Mouse (Mus musculus) midbrain, embryonic 14.5 days (tissue): ENCODE data around the gene Mpp3. TPM values are rescaled to one million over a fixed set of nuclear protein-coding genes. Genes with fewer than 3 reads are reported as not detected.
A peak's percentile ranks its signal among the peaks of the same experiment; 100 is the strongest.

Experiments used
- ATAC-seq: fragments of 200-750 bp; cut with Nextera tagmentation; 2 replicates; pipeline ENCODE4 v1.8.0; 2017; ENCODE audit warnings: moderate number of reproducible peaks, moderate library complexity; ENCODE audit not compliant: low FRiP score, low TSS enrichment
- DNase-seq: peaks from one replicate; pipeline ENCODE4 v3.0.0-alpha.2; 2015
- H3K27ac ChIP-seq: fragments of 300-500 bp; sonication (generic); replicated peaks from 2 replicates; pipeline ENCODE4 v1.5.1; 2014; ENCODE audit warnings: mild to moderate bottlenecking, low read depth, low read length, moderate library complexity
- H3K27me3 ChIP-seq: fragments of 300-500 bp; sonication (generic); 2 replicates; pipeline ENCODE4 v1.6.1; 2014; ENCODE audit warnings: low read length, control low read depth, mixed read lengths; ENCODE audit not compliant: control insufficient read depth, insufficient read depth
- H3K36me3 ChIP-seq: fragments of 300-500 bp; sonication (generic); 2 replicates; pipeline ENCODE4 v1.6.1; 2014; ENCODE audit warnings: low read length, control low read depth; ENCODE audit not compliant: control insufficient read depth, insufficient read depth
- H3K4me1 ChIP-seq: fragments of 300-500 bp; sonication (generic); 2 replicates; pipeline ENCODE4 v1.6.1; 2014; ENCODE audit warnings: mild to moderate bottlenecking, antibody characterized with exemption, low read length, control low read depth; ENCODE audit not compliant: control insufficient read depth, insufficient read depth
- H3K4me2 ChIP-seq: fragments of 300-500 bp; sonication (generic); 2 replicates; pipeline ENCODE4 v1.6.1; 2014; ENCODE audit warnings: mild to moderate bottlenecking, low read length, moderate library complexity
- H3K4me3 ChIP-seq: fragments of 300-500 bp; sonication (generic); replicated peaks from 2 replicates; pipeline ENCODE4 v1.5.1; 2014; ENCODE audit warnings: low read depth, low read length
- H3K9ac ChIP-seq: fragments of 300-500 bp; sonication (generic); replicated peaks from 2 replicates; pipeline ENCODE4 v1.6.1; 2014; ENCODE audit warnings: mild to moderate bottlenecking, low read length, moderate library complexity
- H3K9me3 ChIP-seq: fragments of 300-500 bp; sonication (generic); 2 replicates; pipeline ENCODE4 v1.6.1; 2016; ENCODE audit warnings: low read length, control low read depth, mixed read lengths; ENCODE audit not compliant: control insufficient read depth
- WGBS: fragments of 180-500 bp; shearing (Covaris S2); extraction: QIAGEN DNeasy Blood & Tissue Kit; methylation state at CpG from one replicate; pipeline ENCODE4 v1.1.7; 2014; 5-methylcytosine and 5-hydroxymethylcytosine counted together
- polyA plus RNA-seq: library from polyadenylated mRNA; unstranded; fragments of >200 nt; fragmentation: Nextera tagmentation; extraction: Ambion mirVana; gene quantifications from 2 replicates; pipeline ENCODE4 v1.2.1, GENCODE M21; 2014

Gene Mpp3
- polyA plus RNA-seq, 1 experiment from 2014 or later = 54.2 TPM

DNA sequence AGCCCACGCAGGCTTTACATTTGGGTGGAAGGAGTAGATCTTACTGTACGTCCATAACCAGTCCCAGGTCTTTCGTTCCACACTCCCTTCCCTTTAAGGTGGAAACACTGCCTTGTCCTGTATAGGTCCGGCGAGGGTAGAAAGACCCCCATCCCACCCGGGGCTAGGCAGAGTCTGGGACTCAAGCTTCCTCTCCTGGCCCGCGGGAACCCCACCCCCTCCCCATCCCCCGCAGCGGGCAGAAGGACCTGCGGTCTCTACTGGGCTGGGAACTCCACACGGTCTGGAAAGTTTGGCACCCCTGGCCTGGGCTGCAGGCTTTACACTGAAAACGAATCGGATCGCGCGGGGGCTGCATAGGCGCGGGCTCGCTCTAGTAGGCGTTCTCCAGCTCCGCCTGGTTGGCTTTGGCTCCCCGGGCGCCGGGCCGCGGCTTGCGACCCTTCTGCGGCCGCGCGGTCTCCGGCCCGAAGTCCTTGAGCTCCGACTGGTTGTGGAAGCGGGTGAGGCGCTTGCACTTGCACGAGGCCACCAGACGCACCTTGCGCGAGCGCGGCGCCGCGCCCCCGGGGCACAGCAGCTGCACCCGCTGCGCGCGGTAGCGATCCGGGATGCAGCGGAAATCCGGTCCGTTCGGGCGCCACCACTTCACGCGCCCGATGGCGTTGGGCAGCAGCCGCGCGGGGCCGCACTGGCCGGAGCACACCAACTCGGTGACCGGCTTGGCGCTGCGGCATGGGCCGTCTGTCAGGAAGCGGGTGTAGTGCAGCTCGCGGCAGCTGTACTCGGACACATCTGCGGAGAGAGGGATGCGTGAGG is 64.6 kb downstream of the Mpp3 start:
- Histone ChIP-seq H3K36me3 (no peaks in the 10 kb centered on the region), H3K4me3 (peak overlapping the region; percentile 53)

DNA sequence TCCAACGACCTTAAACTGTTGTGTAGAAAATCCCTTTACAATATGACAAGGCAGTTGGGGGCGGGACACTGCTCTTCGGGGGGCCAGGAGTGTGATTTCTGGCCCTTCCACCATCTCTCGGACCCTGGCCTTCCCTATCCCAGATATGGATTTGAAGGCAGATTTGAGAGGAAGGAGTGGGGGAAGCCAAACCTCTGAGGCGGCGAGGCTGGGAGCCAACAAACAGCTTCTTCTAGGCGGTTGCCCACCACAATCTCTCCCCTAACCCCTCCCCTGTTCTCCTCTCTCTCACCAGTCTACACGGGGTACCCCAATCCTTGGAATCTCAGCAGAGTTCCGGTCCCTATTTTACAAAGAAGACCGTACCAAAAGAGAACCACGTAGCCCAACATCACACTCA is 65.2 kb downstream of the Mpp3 start:
- WGBS = 2% methylated on average over 11 of the region's 11 CpGs
- peak overlapping the region; percentile 93 for H3K4me2 ChIP-seq
- peaks cover 53% of the 10 kb centered on the region for H3K27me3 ChIP-seq
- ATAC-seq (no peak), DNase-seq (no peak)
- H3K9me3 ChIP-seq = no peaks in the 10 kb centered on the region
- no peak overlapping the region for H3K27ac ChIP-seq
- no peaks in the 10 kb centered on the region for H3K36me3 ChIP-seq
- H3K4me1 ChIP-seq = peaks cover 8% of the 10 kb centered on the region
- H3K4me3 ChIP-seq = peak overlapping the region; percentile 53
- H3K9ac ChIP-seq = no peak overlapping the region

More for the DNA sequence above, 64.6 kb downstream of the Mpp3 start:
- DNase-seq (peak; percentile 76), ATAC-seq (peak; percentile 27; the same call in 1 of the 2 replicates)
- under 1% methylated on average over 78 of the region's 78 CpGs for WGBS
- Histone ChIP-seq H3K4me2 (peak overlapping the region; percentile 93), H3K9me3 (no peaks in the 10 kb centered on the region), H3K27me3 (peaks cover 53% of the 10 kb centered on the region), H3K27ac (no peak overlapping the region), H3K9ac (peak overlapping the region; percentile 60), H3K4me1 (peaks cover 9% of the 10 kb centered on the region)

DNA sequence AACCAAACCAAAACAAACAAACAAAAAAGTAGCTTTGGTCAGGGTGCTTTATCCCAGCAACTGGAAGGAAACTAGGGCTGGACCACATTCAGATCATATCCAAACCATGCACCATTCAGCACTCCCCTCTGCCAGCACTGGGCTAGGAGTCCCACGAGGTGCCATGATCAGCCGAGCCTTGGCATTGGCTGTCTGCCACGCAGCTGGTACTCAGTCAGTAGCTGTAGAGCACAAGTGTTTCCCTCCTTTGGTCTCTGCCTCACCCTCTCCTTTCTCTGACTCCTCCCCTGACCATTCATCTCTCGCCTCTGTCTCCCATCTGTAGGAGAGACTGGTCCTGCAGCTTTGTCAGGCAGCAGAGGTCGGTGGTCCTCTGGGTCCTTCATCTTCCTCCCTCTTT is 70.8 kb downstream of the Mpp3 start:
- 68% methylated on average over 5 of the region's 5 CpGs for WGBS

DNA sequence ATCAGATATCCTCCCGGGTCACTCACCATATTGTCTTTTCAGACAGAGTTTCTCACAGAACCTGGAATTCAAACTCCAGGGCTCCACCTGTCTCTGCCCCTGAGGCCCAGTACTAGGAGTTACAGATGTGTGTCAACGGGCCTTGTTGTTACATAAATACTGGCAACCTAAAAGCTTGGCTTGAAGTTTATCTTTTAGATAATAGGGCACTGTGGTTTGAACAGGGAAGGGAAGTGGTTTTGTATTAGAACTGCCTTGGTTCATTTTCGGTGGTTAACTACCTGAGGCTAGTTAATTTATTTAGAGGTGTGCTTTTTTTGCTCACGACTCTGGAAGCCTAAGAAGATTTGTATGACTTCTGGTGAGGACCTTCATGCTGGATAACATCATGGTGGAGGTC is 74.8 kb downstream of the Mpp3 start:
- peaks cover 4% of the 10 kb centered on the region; the same call in 1 of the 2 replicates for H3K27me3 ChIP-seq
- ATAC-seq (no peak), DNase-seq (no peak)
- H3K4me2 ChIP-seq = no peak overlapping the region
- H3K27ac ChIP-seq = no peak overlapping the region
- peaks cover 7% of the 10 kb centered on the region; the same call in 1 of the 2 replicates for H3K4me1 ChIP-seq
- H3K9me3 ChIP-seq = no peaks in the 10 kb centered on the region
- 69% methylated on average over 4 of the region's 4 CpGs for WGBS
- no peak overlapping the region for H3K4me3 ChIP-seq
- no peak overlapping the region for H3K9ac ChIP-seq
- no peaks in the 10 kb centered on the region for H3K36me3 ChIP-seq

More for the DNA sequence above, 70.8 kb downstream of the Mpp3 start:
- H3K4me3 ChIP-seq = no peak overlapping the region
- no peaks in the 10 kb centered on the region for H3K36me3 ChIP-seq
- no peak for DNase-seq
- no peaks in the 10 kb centered on the region for H3K9me3 ChIP-seq
- H3K27ac ChIP-seq = no peak overlapping the region
- no peak overlapping the region for H3K4me2 ChIP-seq
- no peak for ATAC-seq
- H3K27me3 ChIP-seq = peaks cover 22% of the 10 kb centered on the region
- no peak overlapping the region for H3K9ac ChIP-seq
- peaks cover 7% of the 10 kb centered on the region; the same call in 1 of the 2 replicates for H3K4me1 ChIP-seq

DNA sequence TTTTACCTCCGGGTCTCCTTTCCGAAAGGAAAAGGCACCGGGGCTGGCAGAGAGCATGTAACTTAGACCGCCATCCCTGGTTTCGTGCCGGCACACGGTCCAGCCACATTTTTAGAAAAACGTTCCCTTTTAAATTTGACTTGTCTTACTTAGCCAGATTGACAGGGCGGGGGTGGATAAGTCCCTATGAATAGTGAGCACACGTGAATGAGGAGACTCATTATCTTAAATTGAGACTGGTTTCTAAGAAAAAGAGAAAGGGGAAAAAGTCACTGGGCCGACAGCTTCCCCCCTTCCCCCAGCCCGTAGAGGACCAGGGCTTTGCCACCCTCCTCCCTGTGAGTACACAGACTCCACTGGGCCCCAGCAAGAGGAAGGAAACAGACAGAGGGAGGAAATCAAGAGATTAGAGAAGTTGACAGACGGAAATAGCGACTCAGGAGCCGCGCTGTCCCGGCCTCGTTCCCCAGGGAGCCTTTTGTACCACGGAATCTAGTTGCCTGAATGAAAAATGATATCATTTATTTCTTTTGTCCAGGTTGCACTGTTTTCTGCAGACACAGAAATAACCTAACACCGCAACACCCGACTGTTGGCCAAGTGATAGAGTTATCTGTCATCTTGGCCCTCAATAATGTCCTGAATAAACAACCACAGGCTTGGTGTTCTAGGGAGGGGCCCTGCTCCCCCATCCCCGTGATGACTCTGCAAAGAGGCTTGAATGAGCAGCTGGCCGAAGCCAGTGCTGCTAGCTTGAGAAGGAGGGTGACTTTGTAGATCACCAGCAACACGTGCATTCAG is 75.5 kb downstream of the Mpp3 start:
- ATAC-seq (no peak), DNase-seq (peak; percentile 62)
- H3K9ac ChIP-seq = no peak overlapping the region
- H3K4me3 ChIP-seq = no peak overlapping the region
- 0 out of 2 replicates have a peak overlapping the region, but pooled peaks have one; percentile 16 for H3K4me2 ChIP-seq
- no peaks in the 10 kb centered on the region for H3K9me3 ChIP-seq
- no peak overlapping the region for H3K27ac ChIP-seq
- H3K27me3 ChIP-seq = peaks cover 4% of the 10 kb centered on the region; the same call in 1 of the 2 replicates
- H3K36me3 ChIP-seq = no peaks in the 10 kb centered on the region
- H3K4me1 ChIP-seq = peaks cover 7% of the 10 kb centered on the region; the same call in 1 of the 2 replicates
- 16% methylated on average over 24 of the region's 24 CpGs for WGBS

DNA sequence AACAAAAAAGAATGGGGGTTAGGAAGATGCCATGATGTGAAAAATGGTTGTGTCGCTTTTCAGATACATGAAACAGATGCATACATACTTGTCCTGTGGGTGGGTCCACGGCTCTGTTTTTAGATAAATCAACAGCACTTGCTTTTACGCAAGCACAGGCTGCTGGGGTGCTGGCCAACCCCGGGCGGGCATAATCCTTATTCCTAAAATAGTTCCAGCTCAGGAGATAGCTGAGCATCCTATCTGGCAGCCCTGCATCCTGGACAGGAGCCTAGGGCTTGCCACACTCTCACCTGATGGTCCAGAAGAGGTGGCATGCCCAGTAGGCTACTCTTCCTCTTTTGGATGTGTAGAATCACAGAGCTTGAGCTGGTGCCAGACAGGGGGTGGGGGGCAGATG is 78.2 kb downstream of the Mpp3 start:
- Histone ChIP-seq H3K27ac (no peak overlapping the region), H3K4me1 (peaks cover 7% of the 10 kb centered on the region; the same call in 1 of the 2 replicates), H3K9ac (no peak overlapping the region), H3K4me3 (no peak overlapping the region), H3K4me2 (no peak overlapping the region), H3K27me3 (peaks cover 4% of the 10 kb centered on the region; the same call in 1 of the 2 replicates), H3K9me3 (no peaks in the 10 kb centered on the region), H3K36me3 (no peaks in the 10 kb centered on the region)
- 91% methylated on average over 5 of the region's 5 CpGs for WGBS
- no peak for ATAC-seq
- no peak for DNase-seq

Other genes with a start within 250 kb of the Mpp3 start
- gene Etv4, start 243.1 kb downstream of the Mpp3 start, polyA plus RNA-seq = 4.0 and 6.9 TPM in 2 replicates
- 0.25 and 0.40 TPM in 2 replicates for gene Meox1, start 134.1 kb downstream of the Mpp3 start, polyA plus RNA-seq
- not detected in 2 replicates for gene Sost, start 61.4 kb downstream of the Mpp3 start, polyA plus RNA-seq
- gene Cfap97d1, start 44.2 kb downstream of the Mpp3 start, polyA plus RNA-seq = not detected in 2 replicates
- 16.5 and 17.2 TPM in 2 replicates for gene Dusp3, start 41.4 kb downstream of the Mpp3 start, polyA plus RNA-seq
- 0.15 and 0.17 TPM in 2 replicates for gene Cd300lg, start 13.0 kb upstream of the Mpp3 start, polyA plus RNA-seq
- 22.5 and 23.9 TPM in 2 replicates for gene Mpp2, start 60.1 kb upstream of the Mpp3 start, polyA plus RNA-seq
- not detected in 2 replicates for gene Ppy, start 72.9 kb upstream of the Mpp3 start, polyA plus RNA-seq
- gene Pyy, start 79.4 kb upstream of the Mpp3 start, polyA plus RNA-seq = not detected in 2 replicates
- gene Nags, start 117.1 kb upstream of the Mpp3 start, polyA plus RNA-seq = 0.08 TPM in 1 of 2 replicates, not detected in the other
- 32.8 and 36.1 TPM in 2 replicates for gene Tmem101, start 127.9 kb upstream of the Mpp3 start, polyA plus RNA-seq
- 76.0 and 80.9 TPM in 2 replicates for gene Lsm12, start 156.8 kb upstream of the Mpp3 start, polyA plus RNA-seq
- 31.6 and 43.7 TPM in 2 replicates for gene G6pc3, start 161.2 kb upstream of the Mpp3 start, polyA plus RNA-seq
- gene Hdac5, start 201.7 kb upstream of the Mpp3 start, polyA plus RNA-seq = 54.4 and 56.6 TPM in 2 replicates
- gene BC030867, start 220.4 kb upstream of the Mpp3 start, polyA plus RNA-seq = 2.6 and 3.0 TPM in 2 replicates
- 0.12 TPM in 1 of 2 replicates, not detected in the other for gene Asb16, start 240.3 kb upstream of the Mpp3 start, polyA plus RNA-seq